Mouse (Mus musculus) ES-Bruce4 (cell line): Measurements from ENCODE around the gene Il27ra. TPM values are rescaled to one million over a fixed set of nuclear protein-coding genes. Genes with fewer than 3 reads are reported as not detected.

ENCODE experiments used
- H3K27ac ChIP-seq: 2 replicates; pipeline ENCODE4 v1.5.1; 2012; ENCODE audit warnings: low read length, inconsistent platforms; ENCODE audit not compliant: insufficient read depth
- H3K27me3 ChIP-seq: 2 replicates; pipeline ENCODE4 v1.6.1; 2012; ENCODE audit warnings: mild to moderate bottlenecking, low read length, inconsistent platforms; ENCODE audit not compliant: control insufficient read depth, poor library complexity, insufficient read depth, severe bottlenecking
- H3K36me3 ChIP-seq: 2 replicates; pipeline ENCODE4 v1.6.1; 2012; ENCODE audit warnings: inconsistent platforms, mild to moderate bottlenecking, low read length, moderate library complexity; ENCODE audit not compliant: control insufficient read depth, poor library complexity, insufficient read depth, severe bottlenecking
- H3K4me1 ChIP-seq: one replicate; pipeline ENCODE4 v1.8.1; 2011; ENCODE audit warnings: low read length; ENCODE audit not compliant: control insufficient read depth, insufficient read depth
- H3K4me3 ChIP-seq: 2 replicates; pipeline ENCODE4 v1.5.1; 2011; ENCODE audit warnings: low read depth, mild to moderate bottlenecking, low read length
- H3K9ac ChIP-seq: 2 replicates; pipeline ENCODE4 v1.6.1; 2012; ENCODE audit warnings: low read depth, mild to moderate bottlenecking, inconsistent platforms; ENCODE audit not compliant: poor library complexity, severe bottlenecking
- H3K9me3 ChIP-seq: replicated peaks from 2 replicates; pipeline ENCODE4 v1.6.1; 2012; ENCODE audit warnings: mild to moderate bottlenecking, low read length, inconsistent platforms; ENCODE audit not compliant: control insufficient read depth, poor library complexity, insufficient read depth, severe bottlenecking
- CTCF ChIP-seq: IDR thresholded peaks from one replicate; pipeline ENCODE4 v1.8.1; 2011; ENCODE audit warnings: low read depth, low read length
- EP300 ChIP-seq: IDR thresholded peaks from 2 replicates; pipeline ENCODE4 v1.6.1; 2011; ENCODE audit warnings: low read depth, low read length; ENCODE audit not compliant: insufficient read depth
- POLR2A ChIP-seq: IDR thresholded peaks from one replicate; pipeline ENCODE4 v1.8.1; 2011; ENCODE audit warnings: low read length; ENCODE audit not compliant: insufficient read depth
- polyA plus RNA-seq: library from polyadenylated mRNA; stranded (reverse); fragments of >200 nt; gene quantifications from 2 replicates; pipeline ENCODE4 v1.2.4, GENCODE M21; 2011; ENCODE audit warnings: low read depth; ENCODE audit not compliant: missing spikeins, insufficient read depth, insufficient read length

The Il27ra gene
- polyA plus RNA-seq, 1 experiment, result 0.61 TPM

- no peak overlapping the region for H3K27ac ChIP-seq
- peaks cover 7% of the 10 kb centered on the region for H3K4me1 ChIP-seq
- H3K36me3 ChIP-seq, result peaks cover 18% of the 10 kb centered on the region
- no peaks in the 10 kb centered on the region for H3K27me3 ChIP-seq
- no peaks in the 10 kb centered on the region for H3K9me3 ChIP-seq
- TF ChIP-seq POLR2A (no peak), EP300 (no peak)
- peak overlapping the region; percentile 70 for H3K4me3 ChIP-seq
- peak overlapping the region; percentile 99 for H3K9ac ChIP-seq
Measured at GRCm38 (mm10) chr8:83999057-83999705, 43.2 kb downstream of the Il27ra start.

GRCm38 (mm10) chr8:83998231-83999056 is 43.9 kb downstream of the Il27ra start:
- TF ChIP-seq CTCF, result peak; percentile 34
- no peak for TF ChIP-seq EP300
- Histone ChIP-seq H3K9me3 (no peaks in the 10 kb centered on the region), H3K36me3 (peaks cover 18% of the 10 kb centered on the region), H3K27ac (peak overlapping the region; percentile 34), H3K9ac (peak overlapping the region; percentile 99), H3K27me3 (no peaks in the 10 kb centered on the region), H3K4me1 (peaks cover 7% of the 10 kb centered on the region), H3K4me3 (peak overlapping the region; percentile 70)

- no peaks in the 10 kb centered on the region for H3K27me3 ChIP-seq
- H3K9me3 ChIP-seq, result no peaks in the 10 kb centered on the region
- H3K9ac ChIP-seq, result peak within 1 kb of the TSS; percentile 99
- peak within 1 kb of the TSS; percentile 78 for H3K27ac ChIP-seq
- no peak for TF ChIP-seq POLR2A
- TF ChIP-seq EP300, result no peak
- no peak for TF ChIP-seq CTCF
- H3K4me1 ChIP-seq, result peaks cover 7% of the 10 kb centered on the region
- peak within 1 kb of the TSS; percentile 90 for H3K4me3 ChIP-seq
- peaks cover 18% of the 10 kb centered on the region for H3K36me3 ChIP-seq
Measured at GRCm38 (mm10) chr8:83997511-83998141, 44.8 kb downstream of the Il27ra start, which contains the start of gene Samd1. Gene Samd1 (plus strand): TSS chr8:83997672.

- peak overlapping the region; percentile 99 for H3K9ac ChIP-seq
- peaks cover 18% of the 10 kb centered on the region for H3K36me3 ChIP-seq
- H3K27ac ChIP-seq, result peak overlapping the region; percentile 78
- H3K9me3 ChIP-seq, result no peaks in the 10 kb centered on the region
- H3K4me1 ChIP-seq, result peaks cover 7% of the 10 kb centered on the region
- no peak for TF ChIP-seq POLR2A
- TF ChIP-seq CTCF, result no peak
- no peak for TF ChIP-seq EP300
- no peaks in the 10 kb centered on the region for H3K27me3 ChIP-seq
- peak overlapping the region; percentile 90 for H3K4me3 ChIP-seq
Measured at GRCm38 (mm10) chr8:83996567-83997505, 45.6 kb downstream of the Il27ra start.

- H3K4me1 ChIP-seq, result peaks cover 7% of the 10 kb centered on the region
- H3K9me3 ChIP-seq, result no peaks in the 10 kb centered on the region
- H3K27ac ChIP-seq, result no peak overlapping the region
- TF ChIP-seq POLR2A, result no peak
- no peak for TF ChIP-seq CTCF
- peak overlapping the region; percentile 99 for H3K9ac ChIP-seq
- H3K27me3 ChIP-seq, result no peaks in the 10 kb centered on the region
- H3K4me3 ChIP-seq, result no peak overlapping the region
- H3K36me3 ChIP-seq, result peaks cover 22% of the 10 kb centered on the region
Measured at GRCm38 (mm10) chr8:83995973-83996372, 46.4 kb downstream of the Il27ra start.
